In the genomic region with DNA sequence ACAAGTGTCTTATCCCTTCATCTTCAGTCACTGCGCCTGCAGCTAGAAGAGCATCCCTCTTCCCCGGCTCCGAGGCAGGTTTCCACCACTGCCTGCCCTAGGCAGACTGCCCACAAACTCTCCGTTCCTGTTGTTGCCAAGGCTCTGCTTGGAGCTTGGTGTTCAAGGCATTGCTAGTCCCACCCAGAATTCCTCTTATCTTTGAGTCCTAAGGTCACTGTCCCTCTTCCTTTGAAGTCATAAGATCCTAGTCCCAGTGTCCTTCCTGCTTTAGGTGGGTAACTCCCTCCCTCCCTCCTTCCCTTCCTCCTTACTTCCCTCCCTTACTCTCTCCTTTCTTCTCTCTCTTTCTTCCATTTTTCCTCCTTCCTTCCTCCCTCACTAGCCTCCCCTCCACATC, we compare ENCODE assay signal across 23 mouse cellular contexts.
"Had no signal": no experiment of that assay in that cellular context is flagged by ENCODE, and none has a peak within 500 bp of the region (broad histone marks: within the 10 kb centered on the region; RNA-seq: fewer than 3 reads in every experiment).

No protein-coding gene starts in this region.

- H3K4me2 ChIP-seq: heart, embryonic 12.5 days; hindbrain, embryonic 13.5 days; hindbrain, embryonic 15.5 days; limb, embryonic 13.5 days; limb, embryonic 15.5 days; liver, embryonic 12.5 days had no signal

- H3K27ac ChIP-seq: heart, adult 2 months; heart, embryonic 10.5 days; hindbrain, embryonic 13.5 days; hindbrain, embryonic 15.5 days; hindbrain, postnatal 0 days; limb, embryonic 13.5 days; limb, embryonic 15.5 days; liver, embryonic 12.5 days had no signal

- H3K4me1 ChIP-seq: heart, embryonic 10.5 days; limb, embryonic 15.5 days; liver, embryonic 12.5 days had no signal

- H3K36me3 ChIP-seq: heart, embryonic 10.5 days; heart, embryonic 12.5 days; hindbrain, embryonic 13.5 days; hindbrain, embryonic 15.5 days; limb, embryonic 13.5 days; limb, embryonic 15.5 days; liver, embryonic 12.5 days had no signal

- DNase-seq: gastrocnemius, postnatal 14 days; gastrocnemius, postnatal 36 days; heart, adult 11 months; heart, adult 2 months; heart, postnatal 10 days; heart, postnatal 36 days; kidney, adult 18-20 months; kidney, adult 8-10 months; kidney, postnatal 10 days; kidney, postnatal 25 days; kidney, postnatal 4 days; layer of hippocampus, adult 9-11 months; layer of hippocampus, postnatal 36 days; left cerebral cortex, postnatal 4 days had no signal

- ATAC-seq: forebrain, embryonic 16.5 days; hindbrain, postnatal 0 days; liver, embryonic 12.5 days had no signal

- H3K27me3 ChIP-seq: heart, embryonic 12.5 days; hindbrain, embryonic 13.5 days; hindbrain, embryonic 15.5 days; limb, embryonic 13.5 days; limb, embryonic 15.5 days; liver, embryonic 12.5 days had no signal

- H3K4me3 ChIP-seq: heart, adult 2 months; heart, embryonic 10.5 days; heart, embryonic 12.5 days; hindbrain, embryonic 13.5 days; hindbrain, embryonic 15.5 days; limb, embryonic 13.5 days; limb, embryonic 15.5 days; liver, embryonic 12.5 days had no signal

- H3K9ac ChIP-seq: heart, embryonic 12.5 days; hindbrain, embryonic 13.5 days; hindbrain, embryonic 15.5 days; limb, embryonic 13.5 days; limb, embryonic 15.5 days; liver, embryonic 12.5 days had no signal

- H3K9me3 ChIP-seq: heart, embryonic 10.5 days; heart, embryonic 12.5 days; hindbrain, embryonic 13.5 days; hindbrain, embryonic 15.5 days; limb, embryonic 13.5 days; limb, embryonic 15.5 days; liver, embryonic 12.5 days had no signal
